Mouse (Mus musculus): ENCODE measurements at regions not wholly inside any gene's neighbourhood (a gene's known extent, or its start where the extent isn't known, plus 50 kb on each side); places are given as distances from the start of the nearest gene placed in this dataset.

DNA sequence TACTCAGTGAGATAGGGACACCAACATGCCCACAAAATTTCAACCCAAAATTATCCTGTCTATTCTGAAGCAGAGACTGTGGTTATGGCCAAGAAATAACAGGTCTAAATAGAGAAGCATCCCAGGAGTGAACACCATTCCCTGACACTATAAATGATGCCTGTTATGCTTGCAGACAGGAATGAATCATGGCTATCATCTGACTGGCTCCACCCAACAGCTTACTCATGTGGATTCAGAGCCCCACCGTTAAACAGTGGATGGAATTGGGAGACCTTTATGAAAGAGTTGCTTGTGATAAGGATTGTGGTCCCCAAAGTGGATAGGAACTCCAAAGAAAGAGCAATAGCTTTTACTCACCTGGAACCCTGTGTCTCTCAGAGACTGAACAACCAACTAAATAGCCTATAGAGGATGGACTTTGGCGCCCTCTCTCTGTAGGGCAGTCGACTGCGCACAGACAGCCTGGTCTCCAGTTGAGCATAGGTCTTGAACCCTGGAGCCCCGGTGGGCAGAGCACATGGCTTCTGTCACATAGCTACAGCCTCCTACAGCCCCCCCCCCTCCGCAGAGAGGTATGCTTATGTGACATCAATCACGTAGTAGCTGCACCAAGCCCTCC is 1101.3 kb upstream of the Zeb2 start:
- Histone ChIP-seq H3K36me3 (ENCODE audit: control insufficient read depth, insufficient read depth, low read length) (no peaks in the 10 kb centered on the region), H3K4me1 (ENCODE audit: control insufficient read depth, insufficient read depth, insufficient read length) (no peaks in the 10 kb centered on the region), H3K27ac (ENCODE audit: insufficient read depth, low read length) (no peak overlapping the region), H3K27me3 (ENCODE audit: control insufficient read depth, insufficient read depth, low read length) (no peaks in the 10 kb centered on the region), H3K4me3 (ENCODE audit: extremely low read depth, insufficient read depth, insufficient read length) (no peak overlapping the region)
- no peak for TF ChIP-seq POLR2A (IDR thresholded peaks at IDR 0.05; ENCODE audit: low read depth, low read length)
- no peak for TF ChIP-seq CTCF (IDR thresholded peaks at IDR 0.05; ENCODE audit: extremely low read depth, insufficient read depth, insufficient read length, insufficient replicate concordance)
- peak in 1 of 2 experiments; percentile 9 for DNase-seq (ENCODE audit: low read depth in 1 of 2, low spot score in 2 of 2)
- WGBS = 84% methylated on average over 7 of the region's 7 CpGs

DNA sequence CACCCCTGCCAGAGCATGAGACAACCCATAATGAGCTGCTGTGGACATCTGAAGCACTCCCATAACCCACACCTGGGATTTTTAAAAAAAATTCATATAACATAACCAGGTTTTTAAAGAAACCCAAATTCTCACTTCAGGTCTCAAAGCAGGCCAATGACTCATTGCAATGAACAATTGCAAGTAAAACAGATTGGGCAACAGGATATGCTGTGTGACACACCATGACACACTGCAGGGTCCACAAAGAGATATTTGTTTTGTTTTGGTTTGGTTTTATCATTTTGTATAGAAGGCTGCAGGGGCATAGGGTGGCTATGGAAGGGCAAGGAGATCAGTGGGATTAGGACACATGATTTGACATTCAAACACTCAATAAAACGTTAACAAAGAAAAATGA is 1082.1 kb upstream of the Zeb2 start:
- no peaks in the 10 kb centered on the region for H3K4me1 ChIP-seq (ENCODE audit: control insufficient read depth, insufficient read depth, insufficient read length)
- no peaks in the 10 kb centered on the region for H3K36me3 ChIP-seq (ENCODE audit: control insufficient read depth, insufficient read depth, low read length)
- TF ChIP-seq POLR2A (IDR thresholded peaks at IDR 0.05; ENCODE audit: low read depth, low read length) (no peak), CTCF (IDR thresholded peaks at IDR 0.05; ENCODE audit: extremely low read depth, insufficient read depth, insufficient read length, insufficient replicate concordance) (no peak)
- H3K27ac ChIP-seq (ENCODE audit: insufficient read depth, low read length) = no peak overlapping the region
- H3K27me3 ChIP-seq (ENCODE audit: control insufficient read depth, insufficient read depth, low read length) = no peaks in the 10 kb centered on the region
- WGBS = 82% methylated on average over 1 of the region's 1 CpGs
- DNase-seq (ENCODE audit: low read depth in 1 of 2, low spot score in 2 of 2) = no peak
- H3K4me3 ChIP-seq (ENCODE audit: extremely low read depth, insufficient read depth, insufficient read length) = no peak overlapping the region

DNA sequence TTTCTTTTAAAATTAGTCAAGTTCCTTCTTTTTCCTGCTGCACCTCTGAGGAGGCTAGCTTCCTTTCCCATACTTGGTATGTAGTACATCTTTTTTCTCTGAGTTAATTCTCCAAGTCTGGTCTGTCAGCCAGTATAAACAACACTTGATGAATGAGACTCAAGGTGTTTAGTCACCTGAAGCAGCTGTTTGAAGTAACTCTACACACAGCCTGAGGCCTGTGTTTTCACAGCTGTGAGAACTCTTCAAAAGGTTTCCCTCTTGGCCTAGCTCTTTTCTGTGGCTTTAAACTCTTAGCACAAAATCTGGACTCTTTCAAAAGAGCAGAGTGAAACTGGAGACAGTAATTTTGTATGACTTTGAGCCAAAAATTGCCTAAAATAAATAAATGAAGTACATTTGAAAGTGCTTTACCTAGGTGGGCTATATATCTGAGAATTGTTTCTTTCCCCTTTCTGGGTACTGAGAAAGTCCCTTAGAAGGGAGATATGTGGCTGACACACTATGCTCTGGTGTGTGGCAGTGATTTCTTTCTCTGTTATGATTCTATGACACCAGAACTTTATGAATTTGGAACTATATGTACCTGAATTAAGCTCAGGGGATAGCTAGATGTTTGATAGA is 1070.2 kb upstream of the Zeb2 start:
- no peaks in the 10 kb centered on the region for H3K36me3 ChIP-seq (ENCODE audit: control insufficient read depth, insufficient read depth, low read length)
- no peak overlapping the region for H3K4me3 ChIP-seq (ENCODE audit: extremely low read depth, insufficient read depth, insufficient read length)
- no peak for DNase-seq (ENCODE audit: low read depth in 1 of 2, low spot score in 2 of 2)
- no peak overlapping the region for H3K27ac ChIP-seq (ENCODE audit: insufficient read depth, low read length)
- H3K4me1 ChIP-seq (ENCODE audit: control insufficient read depth, insufficient read depth, insufficient read length) = no peaks in the 10 kb centered on the region
- H3K27me3 ChIP-seq (ENCODE audit: control insufficient read depth, insufficient read depth, low read length) = no peaks in the 10 kb centered on the region
- no peak for TF ChIP-seq POLR2A (IDR thresholded peaks at IDR 0.05; ENCODE audit: low read depth, low read length)
- no peak for TF ChIP-seq CTCF (IDR thresholded peaks at IDR 0.05; ENCODE audit: extremely low read depth, insufficient read depth, insufficient read length, insufficient replicate concordance)

DNA sequence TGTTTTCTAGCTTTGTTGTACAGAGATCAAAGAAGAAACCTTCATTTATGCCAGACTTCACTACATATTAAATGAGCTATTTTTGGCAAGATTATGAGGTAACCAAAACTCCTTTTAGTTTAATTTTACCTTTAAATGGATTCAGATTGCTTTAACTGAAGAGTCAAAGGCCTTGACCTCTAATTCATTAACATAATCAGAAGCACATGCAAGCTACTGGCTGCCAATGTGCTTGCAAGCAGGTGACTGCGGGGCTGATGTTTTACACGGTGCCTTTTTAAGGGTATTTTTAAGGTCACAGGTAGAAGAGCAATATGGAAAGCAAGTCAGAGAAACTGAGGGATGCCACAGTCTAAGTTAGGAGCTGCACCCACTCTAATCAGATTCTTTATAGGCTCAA is 1066.0 kb upstream of the Zeb2 start:
- H3K27me3 ChIP-seq (ENCODE audit: control insufficient read depth, insufficient read depth, low read length) = no peaks in the 10 kb centered on the region
- H3K36me3 ChIP-seq (ENCODE audit: control insufficient read depth, insufficient read depth, low read length) = no peaks in the 10 kb centered on the region
- no peak overlapping the region for H3K4me3 ChIP-seq (ENCODE audit: extremely low read depth, insufficient read depth, insufficient read length)
- no peak overlapping the region for H3K27ac ChIP-seq (ENCODE audit: insufficient read depth, low read length)
- no peaks in the 10 kb centered on the region for H3K4me1 ChIP-seq (ENCODE audit: control insufficient read depth, insufficient read depth, insufficient read length)
- DNase-seq (ENCODE audit: low read depth in 1 of 2, low spot score in 2 of 2) = no peak
- WGBS = 91% methylated on average over 2 of the region's 2 CpGs
- TF ChIP-seq POLR2A (IDR thresholded peaks at IDR 0.05; ENCODE audit: low read depth, low read length) = no peak
- TF ChIP-seq CTCF (IDR thresholded peaks at IDR 0.05; ENCODE audit: extremely low read depth, insufficient read depth, insufficient read length, insufficient replicate concordance) = no peak

DNA sequence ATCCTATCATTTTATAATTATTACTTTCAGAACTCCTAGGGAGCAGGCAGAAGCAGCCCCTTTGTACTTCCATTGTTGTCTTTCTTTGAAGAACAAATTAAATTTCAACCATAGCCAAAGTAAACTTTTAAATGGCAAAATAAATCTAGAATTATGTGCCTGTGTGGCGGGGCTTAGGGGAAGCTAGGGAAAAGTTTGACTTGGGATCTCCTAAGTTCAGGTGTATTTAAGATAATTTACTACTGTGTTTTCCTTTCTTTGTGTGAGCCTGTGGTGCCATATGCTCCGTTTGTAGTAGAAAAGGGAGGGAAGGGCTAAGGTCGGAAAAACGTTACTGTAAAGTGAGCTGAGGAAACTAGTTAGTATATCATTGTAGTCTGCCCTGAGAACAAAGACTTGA is 1062.5 kb upstream of the Zeb2 start:
- no peak for TF ChIP-seq POLR2A (IDR thresholded peaks at IDR 0.05; ENCODE audit: low read depth, low read length)
- TF ChIP-seq CTCF (IDR thresholded peaks at IDR 0.05; ENCODE audit: extremely low read depth, insufficient read depth, insufficient read length, insufficient replicate concordance) = no peak
- DNase-seq (ENCODE audit: low read depth in 1 of 2, low spot score in 2 of 2) = no peak
- Histone ChIP-seq H3K4me1 (ENCODE audit: control insufficient read depth, insufficient read depth, insufficient read length) (no peaks in the 10 kb centered on the region), H3K27me3 (ENCODE audit: control insufficient read depth, insufficient read depth, low read length) (no peaks in the 10 kb centered on the region), H3K4me3 (ENCODE audit: extremely low read depth, insufficient read depth, insufficient read length) (no peak overlapping the region), H3K36me3 (ENCODE audit: control insufficient read depth, insufficient read depth, low read length) (no peaks in the 10 kb centered on the region), H3K27ac (ENCODE audit: insufficient read depth, low read length) (no peak overlapping the region)
- 75% methylated on average over 4 of the region's 4 CpGs for WGBS

DNA sequence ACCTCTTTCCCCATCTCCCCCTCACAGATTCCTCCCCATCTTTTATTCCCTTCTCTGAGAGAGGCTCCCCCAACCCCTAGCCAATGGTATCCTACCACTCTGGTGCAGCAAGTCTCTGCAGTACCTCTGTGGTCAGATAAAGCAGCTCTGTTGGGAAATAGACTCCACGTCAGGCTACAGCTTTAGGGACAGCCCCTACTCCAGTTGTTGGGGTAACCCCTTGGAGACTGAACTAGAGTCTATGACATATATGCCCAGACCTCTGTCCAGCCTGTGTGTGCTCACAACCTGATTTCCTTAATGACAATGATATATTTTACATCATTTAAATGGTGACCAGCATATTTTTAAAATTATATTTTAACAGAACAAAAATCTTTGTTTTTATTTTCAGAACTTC is 1051.3 kb upstream of the Zeb2 start:
- TF ChIP-seq CTCF (IDR thresholded peaks at IDR 0.05; ENCODE audit: extremely low read depth, insufficient read depth, insufficient read length, insufficient replicate concordance) (no peak), POLR2A (IDR thresholded peaks at IDR 0.05; ENCODE audit: low read depth, low read length) (no peak)
- no peak for DNase-seq (ENCODE audit: low read depth in 1 of 2, low spot score in 2 of 2)
- 32% methylated on average over 1 of the region's 1 CpGs for WGBS

DNA sequence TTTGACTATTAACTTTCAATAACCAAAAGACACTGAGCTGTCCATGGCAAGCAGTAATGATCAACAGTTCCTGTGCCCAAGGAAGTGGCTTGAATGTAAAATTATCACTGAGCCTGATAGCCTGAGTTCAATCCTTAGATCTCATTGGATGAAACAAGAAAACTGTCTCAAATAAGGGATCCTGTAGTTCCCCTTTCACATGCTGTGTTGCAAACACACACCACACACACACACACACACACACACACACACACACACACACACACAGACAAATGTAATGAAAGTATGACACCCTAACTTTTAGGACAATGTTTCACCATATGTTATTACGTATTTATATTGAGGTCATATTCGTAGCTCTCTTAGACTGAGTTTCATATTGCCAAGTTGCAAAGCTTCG is 1032.7 kb upstream of the Zeb2 start:
- Histone ChIP-seq H3K4me3 (ENCODE audit: extremely low read depth, insufficient read depth, insufficient read length) (no peak overlapping the region), H3K27ac (ENCODE audit: insufficient read depth, low read length) (no peak overlapping the region), H3K27me3 (ENCODE audit: control insufficient read depth, insufficient read depth, low read length) (no peaks in the 10 kb centered on the region), H3K36me3 (ENCODE audit: control insufficient read depth, insufficient read depth, low read length) (no peaks in the 10 kb centered on the region), H3K4me1 (ENCODE audit: control insufficient read depth, insufficient read depth, insufficient read length) (no peaks in the 10 kb centered on the region)
- TF ChIP-seq CTCF (IDR thresholded peaks at IDR 0.05; ENCODE audit: extremely low read depth, insufficient read depth, insufficient read length, insufficient replicate concordance) (no peak), POLR2A (IDR thresholded peaks at IDR 0.05; ENCODE audit: low read depth, low read length) (no peak)
- WGBS = 92% methylated on average over 3 of the region's 3 CpGs
- DNase-seq (ENCODE audit: low read depth in 1 of 2, low spot score in 2 of 2) = no peak

More for the DNA sequence above, 1051.3 kb upstream of the Zeb2 start:
- H3K27me3 ChIP-seq (ENCODE audit: control insufficient read depth, insufficient read depth, low read length) = no peaks in the 10 kb centered on the region
- no peaks in the 10 kb centered on the region for H3K4me1 ChIP-seq (ENCODE audit: control insufficient read depth, insufficient read depth, insufficient read length)
- H3K27ac ChIP-seq (ENCODE audit: insufficient read depth, low read length) = no peak overlapping the region
- H3K4me3 ChIP-seq (ENCODE audit: extremely low read depth, insufficient read depth, insufficient read length) = no peak overlapping the region
- no peaks in the 10 kb centered on the region for H3K36me3 ChIP-seq (ENCODE audit: control insufficient read depth, insufficient read depth, low read length)
